Mouse (Mus musculus): Measurements from ENCODE around the gene Ociad2. TPM values are rescaled to one million over a fixed set of nuclear protein-coding genes. Genes with fewer than 3 reads are reported as not detected.
"Not testable (repeated sequence)": the region's sequence is repeated elsewhere in the genome, so short reads cannot be mapped to it uniquely, and the experiment has no call there.

The Ociad2 gene
- total RNA-seq, 2 experiments from 2014 or later, result 48.8 to 50.9 TPM

DNA sequence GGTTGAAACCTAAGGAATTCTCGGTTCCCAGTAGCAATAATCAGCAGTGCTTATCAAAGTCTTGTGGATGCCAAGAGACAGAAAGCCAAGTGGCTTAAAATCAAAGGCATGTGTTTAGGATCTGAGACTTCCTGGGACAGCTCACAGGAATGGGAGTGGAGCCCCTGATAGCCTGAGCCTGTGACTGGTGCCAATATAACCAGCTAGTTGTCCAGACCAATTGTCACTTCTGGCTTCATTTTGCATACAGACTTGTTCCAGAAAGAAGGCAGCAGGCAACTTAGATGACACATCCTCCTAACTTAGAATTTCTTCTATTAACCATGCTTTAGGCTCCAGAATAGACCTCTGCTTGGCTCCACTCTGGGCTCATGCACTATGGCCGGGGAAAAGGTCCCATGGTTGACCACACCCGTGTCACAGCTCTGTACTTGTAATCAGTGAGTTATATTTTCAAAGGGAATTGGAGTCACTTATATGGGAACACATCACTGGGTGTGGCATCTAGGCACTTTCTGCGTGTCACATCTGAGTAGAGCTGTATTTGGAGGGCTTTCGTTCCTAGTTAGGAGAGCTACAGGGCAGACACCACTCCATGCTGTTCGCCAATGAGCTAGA lies 18.4 kb upstream of the Ociad2 start:
- no peak for DNase-seq
- intact Hi-C loops (cut with DNase I), result no loop called here

GRCm38 (mm10) chr5:73355393-73355792 lies 14.6 kb upstream of the Ociad2 start:
- no peak for DNase-seq
- intact Hi-C loops (cut with DNase I), result no loop called here

GRCm38 (mm10) chr5:73353978-73354377 lies 13.2 kb upstream of the Ociad2 start:
- intact Hi-C loops (cut with DNase I), result no loop called here
- DNase-seq, result no peak

GRCm38 (mm10) chr5:73353519-73353918 lies 12.7 kb upstream of the Ociad2 start:
- intact Hi-C loops (cut with DNase I), result no loop called here
- DNase-seq, result no peak

DNA sequence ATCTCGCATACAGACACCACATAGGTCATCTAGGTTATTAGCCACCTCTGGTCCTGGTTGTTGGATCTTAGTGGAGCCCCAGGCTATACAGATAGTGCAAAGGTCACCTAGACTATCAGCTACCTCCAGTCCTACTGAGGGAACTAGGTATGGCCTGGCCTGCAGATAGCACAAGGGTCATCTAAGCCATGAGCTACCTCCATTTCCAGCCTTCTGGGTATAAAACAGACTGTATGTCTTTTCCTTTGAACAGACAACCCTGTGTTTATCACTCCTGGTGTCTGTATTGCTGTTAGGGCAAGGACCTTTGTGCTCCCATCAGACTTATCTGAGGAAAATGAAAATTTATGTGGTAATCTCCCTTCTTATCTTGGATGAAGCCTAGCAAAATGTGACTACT lies 11.0 kb upstream of the Ociad2 start:
- no peak for DNase-seq
- intact Hi-C loops (cut with DNase I), result no loop called here

- intact Hi-C loops (cut with DNase I), result no loop called here
Measured at GRCm38 (mm10) chr5:73349514-73349913, 8.7 kb upstream of the Ociad2 start.

GRCm38 (mm10) chr5:73345254-73345653 lies 4.4 kb upstream of the Ociad2 start:
- no peak for DNase-seq
- intact Hi-C loops (cut with DNase I), result no loop called here

More at GRCm38 (mm10) chr5:73349514-73349913, 8.7 kb upstream of the Ociad2 start:
- no peak for DNase-seq

- intact Hi-C loops (cut with DNase I), result no loop called here
- DNase-seq, result no peak
Measured at GRCm38 (mm10) chr5:73344310-73344709, 3.5 kb upstream of the Ociad2 start.

GRCm38 (mm10) chr5:73342701-73343355 lies 2.0 kb upstream of the Ociad2 start:
- intact Hi-C loops (cut with DNase I), result no loop called here

DNA sequence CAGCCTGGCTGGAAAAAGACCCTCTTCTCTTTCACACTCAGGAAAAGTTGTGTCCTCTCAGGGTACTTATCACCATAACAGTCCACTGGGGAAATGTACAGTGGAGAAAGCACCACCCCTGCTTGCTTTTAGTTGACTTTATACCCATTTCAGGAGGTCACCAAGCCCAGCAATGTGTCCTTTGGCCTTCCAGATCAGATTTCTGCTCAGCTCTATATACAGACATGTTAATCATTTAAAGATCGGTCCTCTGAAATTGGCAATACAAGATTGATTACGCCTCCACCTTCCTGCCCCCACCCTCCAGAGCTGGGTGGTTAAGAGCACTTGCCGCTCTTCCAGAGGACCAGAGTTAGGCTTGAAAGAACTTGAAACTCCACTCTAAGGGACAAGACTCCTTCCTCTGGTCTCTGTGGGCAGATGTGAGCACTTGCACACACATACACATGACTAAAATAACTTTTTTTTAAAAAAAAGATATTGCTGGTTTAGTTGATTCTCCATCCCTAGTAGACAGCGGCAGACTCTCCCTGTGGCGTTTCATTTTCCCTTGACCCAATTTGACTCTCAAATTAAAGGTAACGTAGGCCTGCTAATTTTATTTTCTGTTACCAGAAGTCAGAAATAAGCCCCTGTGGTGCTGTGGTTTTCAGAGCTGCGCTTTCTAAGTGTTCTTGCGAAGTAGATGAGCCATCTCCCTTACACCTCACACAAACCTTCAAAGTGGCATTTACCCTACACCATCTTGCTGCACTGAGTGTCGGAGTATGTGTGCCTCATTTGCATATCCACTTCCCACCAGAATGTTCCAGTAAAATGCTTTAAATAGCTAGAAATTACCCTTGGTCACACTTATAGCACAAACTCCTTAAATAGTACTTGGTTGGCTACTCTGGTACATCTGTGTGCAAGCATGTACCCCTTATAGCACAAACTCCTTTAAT lies 777 bp downstream of the Ociad2 start:
- no peak for DNase-seq
- intact Hi-C loops (cut with DNase I), result no loop called here

More at GRCm38 (mm10) chr5:73342701-73343355, 2.0 kb upstream of the Ociad2 start:
- no peak for DNase-seq

GRCm38 (mm10) chr5:73338832-73339163 lies 2.0 kb downstream of the Ociad2 start:
- intact Hi-C loops (cut with DNase I), result no loop called here
- DNase-seq, result no peak

DNA sequence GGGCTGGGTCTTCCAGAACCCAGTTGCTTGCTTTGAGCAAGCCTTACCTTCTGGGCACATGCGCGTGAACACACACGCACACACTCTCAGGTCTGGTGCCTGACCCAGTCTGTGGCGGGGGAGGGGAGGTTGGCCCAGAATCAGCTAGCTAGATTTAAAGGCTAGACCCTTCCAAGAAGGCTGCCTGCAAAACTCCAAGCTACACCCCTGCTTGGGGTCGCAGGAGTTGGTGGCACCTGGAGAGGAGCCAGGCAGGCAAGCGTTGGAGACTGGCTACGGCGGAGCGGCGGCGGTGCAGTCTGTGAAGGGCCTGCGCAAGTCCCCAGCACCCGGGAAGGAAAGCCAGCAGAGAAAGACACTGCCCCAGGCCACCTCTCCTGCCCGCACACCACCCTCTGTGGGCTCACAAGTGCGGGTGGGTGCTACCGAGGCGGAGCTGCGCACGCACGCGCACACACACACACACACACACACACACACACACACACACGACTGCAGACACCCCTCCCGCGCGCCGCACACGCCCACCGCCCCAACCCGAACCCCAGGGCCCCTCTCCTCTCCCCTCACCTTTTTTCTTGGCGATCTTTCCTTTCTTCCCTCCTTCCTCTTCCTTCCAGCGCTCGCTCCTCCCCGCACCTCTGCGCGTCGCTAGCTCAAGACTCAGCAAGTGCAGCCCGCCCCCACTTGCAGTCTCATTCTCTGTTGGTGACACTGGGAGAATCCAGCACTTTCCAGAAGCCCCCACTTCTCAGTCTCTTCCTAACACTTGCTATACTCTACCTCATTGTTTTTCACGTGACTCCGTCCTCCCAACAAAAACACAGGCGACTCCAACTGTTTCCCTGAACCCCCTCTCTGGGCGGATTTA lies 2.6 kb downstream of the Ociad2 start:
- intact Hi-C loops (cut with DNase I), result no loop called here
- DNase-seq, result peak; percentile 13 to 25

DNA sequence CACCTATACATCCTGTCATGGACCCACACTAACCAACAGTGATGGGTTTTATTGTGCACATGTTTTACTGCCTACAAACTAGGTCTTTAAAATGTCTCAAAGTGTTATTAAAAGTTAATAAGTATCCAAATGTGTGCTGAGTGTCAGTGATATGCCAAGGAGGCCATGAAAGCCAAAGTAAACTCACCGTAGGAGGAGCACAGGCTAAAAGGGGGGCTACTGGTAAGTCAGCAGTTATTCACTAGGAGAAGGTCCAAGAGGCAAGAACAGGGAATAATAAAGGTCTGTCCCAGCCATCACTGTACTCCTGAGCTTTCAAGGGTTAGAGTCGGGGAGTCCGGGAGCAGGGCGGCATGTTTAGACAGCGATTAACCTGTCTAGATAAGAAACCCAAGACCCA lies 4.4 kb downstream of the Ociad2 start:
- intact Hi-C loops (cut with DNase I), result no loop called here
- no peak for DNase-seq

DNA sequence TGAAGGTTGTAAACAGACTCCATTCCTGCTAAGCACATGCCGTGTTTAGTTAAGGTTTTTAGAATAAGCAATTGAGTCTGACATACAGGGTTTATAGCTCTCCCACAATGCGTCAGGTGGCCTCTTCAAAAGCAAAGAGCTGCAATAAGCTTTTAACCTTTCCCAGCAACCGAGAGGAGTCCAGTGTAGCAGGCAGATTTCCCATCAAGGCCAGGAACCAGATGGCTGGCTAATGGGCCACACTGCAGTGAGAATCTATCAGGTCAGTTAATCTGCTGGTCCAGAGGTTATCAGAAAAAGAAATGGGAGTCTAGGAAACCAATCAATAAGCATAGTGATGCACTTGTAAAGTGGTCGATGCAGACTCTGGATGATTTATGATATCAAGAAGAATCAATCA lies 9.8 kb downstream of the Ociad2 start:
- DNase-seq, result no peak
- intact Hi-C loops (cut with DNase I), result loop anchor here (5.0 kb wide), 1 partner anchor 46 kb away; no protein-coding TSS in a partner anchor

GRCm38 (mm10) chr5:73324526-73325170 lies 16.2 kb downstream of the Ociad2 start:
- no peak for DNase-seq
- intact Hi-C loops (cut with DNase I), result no loop called here

DNA sequence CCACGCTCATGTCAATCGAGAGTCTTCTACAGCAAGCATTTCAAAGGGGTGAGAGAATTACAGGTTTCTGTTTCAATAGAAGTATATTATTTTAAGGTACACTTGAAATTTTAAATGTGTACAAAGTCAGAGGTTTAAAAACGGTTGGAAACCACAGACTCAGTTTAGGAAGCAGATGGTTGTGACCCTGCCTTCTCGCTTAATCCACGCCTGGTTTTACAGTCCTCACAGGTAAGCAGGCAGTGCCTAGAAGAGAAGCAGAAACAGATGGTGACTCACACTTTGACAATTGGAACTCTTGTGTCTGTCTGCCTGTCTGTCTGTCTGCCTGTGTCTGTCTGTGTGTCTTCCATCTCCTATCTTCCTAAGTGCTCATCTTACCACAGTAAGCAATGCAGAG lies 17.2 kb downstream of the Ociad2 start:
- intact Hi-C loops (cut with DNase I), result no loop called here
- DNase-seq, result no peak

GRCm38 (mm10) chr5:73322684-73323083 lies 18.1 kb downstream of the Ociad2 start:
- DNase-seq; intact Hi-C loops (cut with DNase I): not testable (repeated sequence)

DNA sequence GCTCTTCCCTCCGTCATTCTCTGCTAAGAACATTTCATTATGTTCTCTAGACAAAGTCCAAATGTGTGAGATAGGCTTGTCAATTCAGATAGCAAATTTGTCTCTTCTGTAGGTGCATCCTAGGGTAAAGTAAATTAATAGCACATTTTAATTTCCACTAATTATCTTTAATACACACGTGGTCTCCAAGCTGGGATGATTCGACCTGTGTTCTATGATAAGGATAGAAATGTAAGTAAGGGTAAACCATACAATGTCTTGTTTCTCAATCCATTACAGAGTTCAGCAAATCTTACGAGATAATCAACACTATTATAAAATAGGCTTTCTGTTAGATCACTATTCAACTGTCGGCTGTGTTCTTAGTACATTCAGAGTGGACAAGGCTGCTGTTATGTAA lies 21.5 kb downstream of the Ociad2 start:
- intact Hi-C loops (cut with DNase I), result loop anchor here (10.0 kb wide), 1 partner anchor 55 kb away; no protein-coding TSS in a partner anchor
- DNase-seq, result no peak

- intact Hi-C loops (cut with DNase I), result loop anchor here (10.0 kb wide), 1 partner anchor 60 kb away; no protein-coding TSS in a partner anchor
- no peak for DNase-seq
Measured at GRCm38 (mm10) chr5:73314654-73315053, 26.2 kb downstream of the Ociad2 start.

DNA sequence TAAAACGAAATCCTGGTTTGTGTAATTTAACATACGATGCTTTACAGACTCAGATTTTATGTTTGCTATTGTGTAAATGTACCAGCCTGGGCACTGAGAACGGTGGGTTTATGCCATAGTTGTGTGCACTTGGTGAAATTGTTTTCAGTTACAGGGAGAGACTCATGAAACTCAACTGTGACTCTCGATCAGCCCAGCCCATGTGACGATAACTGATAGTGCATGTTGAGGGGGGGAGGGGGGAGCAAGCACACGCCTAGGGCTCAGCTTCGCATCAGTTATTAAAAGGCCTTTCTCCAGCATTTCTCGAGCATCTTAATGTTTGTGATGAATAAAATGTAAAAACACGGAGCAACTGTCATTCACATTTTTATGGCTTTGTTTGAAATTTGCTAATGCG lies 27.2 kb downstream of the Ociad2 start:
- no peak for DNase-seq

More for the DNA sequence above, 27.2 kb downstream of the Ociad2 start:
- intact Hi-C loops (cut with DNase I), result loop anchor here (10.0 kb wide), 1 partner anchor 61 kb away; no protein-coding TSS in a partner anchor
